Mouse (Mus musculus) limb, embryonic 10.5 days (tissue): ENCODE results near the gene Sds. TPM values are rescaled to one million over a fixed set of nuclear protein-coding genes. Genes with fewer than 3 reads are reported as not detected.
A peak's percentile ranks its signal among the peaks of the same experiment; 100 is the strongest.
"Not testable (repeated sequence)": the region's sequence is repeated elsewhere in the genome, so short reads cannot be mapped to it uniquely, and the experiment has no call there.

ENCODE experiments used
- DNase-seq: peaks from one replicate; pipeline ENCODE4 v3.0.0-alpha.2; 2017; ENCODE audit warnings: low spot score
- H3K27ac ChIP-seq: fragments of 300-500 bp; sonication (generic); 2 replicates; pipeline ENCODE4 v1.5.1; 2016; ENCODE audit warnings: mild to moderate bottlenecking
- H3K27me3 ChIP-seq: fragments of 300-500 bp; sonication (generic); 2 replicates; pipeline ENCODE4 v1.6.1; 2016; ENCODE audit warnings: low read depth, mild to moderate bottlenecking; ENCODE audit not compliant: poor library complexity, severe bottlenecking
- H3K36me3 ChIP-seq: fragments of 300-500 bp; sonication (generic); 2 replicates; pipeline ENCODE4 v1.6.1; 2016; ENCODE audit warnings: mild to moderate bottlenecking, moderate library complexity
- H3K4me1 ChIP-seq: fragments of 300-500 bp; sonication (generic); 2 replicates; pipeline ENCODE4 v1.6.1; 2016
- H3K4me3 ChIP-seq: fragments of 300-500 bp; sonication (generic); 2 replicates; pipeline ENCODE4 v1.5.1; 2016; ENCODE audit warnings: mild to moderate bottlenecking, moderate library complexity
- H3K9me3 ChIP-seq: fragments of 300-500 bp; sonication (generic); replicated peaks from 2 replicates; pipeline ENCODE4 v1.6.1; 2016; ENCODE audit warnings: mild to moderate bottlenecking
- WGBS: fragments of 180-500 bp; shearing (Covaris S2); methylation state at CpG from one replicate; pipeline ENCODE4 v1.1.7; 2016; 5-methylcytosine and 5-hydroxymethylcytosine counted together
- polyA plus RNA-seq: library from polyadenylated mRNA; unstranded; fragments of >200 nt; fragmentation: Nextera tagmentation; extraction: Ambion mirVana; gene quantifications from 2 replicates; pipeline ENCODE4 v1.2.1, GENCODE M21; 2016

The Sds gene
- polyA plus RNA-seq, 1 experiment from 2014 or later = not detected

GRCm38 (mm10) chr5:120499202-120499601 lies 22.9 kb downstream of the Sds start:
- no peak overlapping the region for H3K27ac ChIP-seq
- peaks cover 40% of the 10 kb centered on the region for H3K36me3 ChIP-seq
- no peaks in the 10 kb centered on the region for H3K9me3 ChIP-seq
- DNase-seq = no peak
- peaks cover 5% of the 10 kb centered on the region; the same call in 1 of the 2 replicates for H3K27me3 ChIP-seq
- 85% methylated on average over 4 of the region's 4 CpGs for WGBS
- H3K4me1 ChIP-seq = peaks cover 21% of the 10 kb centered on the region
- H3K4me3 ChIP-seq = no peak overlapping the region

- H3K36me3 ChIP-seq = peaks cover 31% of the 10 kb centered on the region
- not testable (repeated sequence) for H3K9me3 ChIP-seq, H3K27me3 ChIP-seq, H3K27ac ChIP-seq, H3K4me3 ChIP-seq, DNase-seq
- H3K4me1 ChIP-seq = peaks cover 26% of the 10 kb centered on the region
- WGBS = 86% methylated on average over 9 of the region's 9 CpGs
Measured at GRCm38 (mm10) chr5:120500609-120501008, 24.3 kb downstream of the Sds start.

- Histone ChIP-seq H3K4me3 (peak overlapping the region; percentile 81), H3K36me3 (peaks cover 22% of the 10 kb centered on the region), H3K9me3 (no peaks in the 10 kb centered on the region), H3K27me3 (peaks cover 5% of the 10 kb centered on the region; the same call in 1 of the 2 replicates), H3K27ac (peak overlapping the region; percentile 84; the same call in 1 of the 2 replicates), H3K4me1 (peaks cover 30% of the 10 kb centered on the region)
- DNase-seq = no peak
- 70% methylated on average over 9 of the region's 9 CpGs for WGBS
Measured at GRCm38 (mm10) chr5:120502147-120502621, 25.9 kb downstream of the Sds start.

- Histone ChIP-seq H3K36me3 (peaks cover 17% of the 10 kb centered on the region), H3K4me1 (peaks cover 30% of the 10 kb centered on the region), H3K27ac (peak overlapping the region; percentile 84), H3K27me3 (peaks cover 5% of the 10 kb centered on the region; the same call in 1 of the 2 replicates), H3K9me3 (no peaks in the 10 kb centered on the region), H3K4me3 (peak overlapping the region; percentile 81)
- no peak for DNase-seq
- WGBS = 12% methylated on average over 12 of the region's 12 CpGs
Measured at GRCm38 (mm10) chr5:120502675-120503143, 26.4 kb downstream of the Sds start.

GRCm38 (mm10) chr5:120503144-120503795 lies 26.9 kb downstream of the Sds start, which contains the start of gene Plbd2:
Gene Plbd2 (minus strand): TSS chr5:120503625.
- H3K27me3 ChIP-seq = peaks cover 5% of the 10 kb centered on the region; the same call in 1 of the 2 replicates
- peaks cover 12% of the 10 kb centered on the region for H3K36me3 ChIP-seq
- under 1% methylated on average over 48 of the region's 55 CpGs for WGBS
- H3K4me3 ChIP-seq = peak within 1 kb of the TSS; percentile 81
- peaks cover 30% of the 10 kb centered on the region for H3K4me1 ChIP-seq
- H3K27ac ChIP-seq = peak within 1 kb of the TSS; percentile 84
- DNase-seq = peak; percentile 99
- H3K9me3 ChIP-seq = no peaks in the 10 kb centered on the region

GRCm38 (mm10) chr5:120505368-120505767 lies 29.0 kb downstream of the Sds start:
- Histone ChIP-seq H3K9me3 (no peaks in the 10 kb centered on the region), H3K27me3 (peaks cover 5% of the 10 kb centered on the region; the same call in 1 of the 2 replicates), H3K4me3 (no peak overlapping the region), H3K36me3 (no peaks in the 10 kb centered on the region), H3K4me1 (peaks cover 33% of the 10 kb centered on the region), H3K27ac (peak overlapping the region; percentile 54)
- 24% methylated on average over 16 of the region's 16 CpGs for WGBS
- peak; percentile 89 for DNase-seq

- H3K4me3 ChIP-seq = no peak overlapping the region
- no peak for DNase-seq
- H3K27ac ChIP-seq = peak overlapping the region; percentile 54; the same call in 1 of the 2 replicates
- H3K9me3 ChIP-seq = no peaks in the 10 kb centered on the region
- WGBS = 70% methylated on average over 9 of the region's 9 CpGs
- H3K36me3 ChIP-seq = no peaks in the 10 kb centered on the region
- peaks cover 37% of the 10 kb centered on the region for H3K4me1 ChIP-seq
- peaks cover 5% of the 10 kb centered on the region; the same call in 1 of the 2 replicates for H3K27me3 ChIP-seq
Measured at GRCm38 (mm10) chr5:120505781-120506180, 29.5 kb downstream of the Sds start.

- WGBS = 75% methylated on average over 9 of the region's 9 CpGs
- H3K4me3 ChIP-seq = no peak overlapping the region
- H3K27me3 ChIP-seq = peaks cover 8% of the 10 kb centered on the region
- no peak for DNase-seq
- no peaks in the 10 kb centered on the region for H3K36me3 ChIP-seq
- no peaks in the 10 kb centered on the region for H3K9me3 ChIP-seq
- no peak overlapping the region for H3K27ac ChIP-seq
- peaks cover 42% of the 10 kb centered on the region for H3K4me1 ChIP-seq
Measured at GRCm38 (mm10) chr5:120506490-120506889, 30.2 kb downstream of the Sds start.

- no peak for DNase-seq
- Histone ChIP-seq H3K36me3 (no peaks in the 10 kb centered on the region), H3K27me3 (peaks cover 15% of the 10 kb centered on the region), H3K4me1 (peaks cover 38% of the 10 kb centered on the region), H3K27ac (no peak overlapping the region), H3K9me3 (no peaks in the 10 kb centered on the region), H3K4me3 (no peak overlapping the region)
- WGBS = 62% methylated on average over 4 of the region's 4 CpGs
Measured at GRCm38 (mm10) chr5:120507311-120507710, 31.0 kb downstream of the Sds start.

GRCm38 (mm10) chr5:120510982-120511642 lies 34.8 kb downstream of the Sds start, which contains the start of gene Slc8b1:
Gene Slc8b1 (plus strand): TSS chr5:120511168.
- H3K4me1 ChIP-seq = peaks cover 41% of the 10 kb centered on the region
- H3K4me3 ChIP-seq = peak within 1 kb of the TSS; percentile 60
- DNase-seq = peak; percentile 96
- H3K9me3 ChIP-seq = no peaks in the 10 kb centered on the region
- H3K27ac ChIP-seq = peak within 1 kb of the TSS; percentile 69
- WGBS = 1% methylated on average over 36 of the region's 36 CpGs
- H3K27me3 ChIP-seq = peaks cover 23% of the 10 kb centered on the region
- H3K36me3 ChIP-seq = no peaks in the 10 kb centered on the region

- DNase-seq = no peak
- peak overlapping the region; percentile 60 for H3K4me3 ChIP-seq
- peaks cover 47% of the 10 kb centered on the region for H3K4me1 ChIP-seq
Measured at GRCm38 (mm10) chr5:120511643-120512220, 35.4 kb downstream of the Sds start.

GRCm38 (mm10) chr5:120512911-120513555 lies 36.7 kb downstream of the Sds start:
- Histone ChIP-seq H3K36me3 (no peaks in the 10 kb centered on the region), H3K9me3 (no peaks in the 10 kb centered on the region), H3K4me1 (peaks cover 49% of the 10 kb centered on the region), H3K27ac (0 out of 2 replicates have a peak overlapping the region, but pooled peaks have one; percentile 25), H3K27me3 (peaks cover 23% of the 10 kb centered on the region), H3K4me3 (no peak overlapping the region)
- 40% methylated on average over 15 of the region's 15 CpGs for WGBS
- no peak for DNase-seq

More at GRCm38 (mm10) chr5:120511643-120512220, 35.4 kb downstream of the Sds start:
- 34% methylated on average over 14 of the region's 14 CpGs for WGBS
- Histone ChIP-seq H3K27me3 (peaks cover 23% of the 10 kb centered on the region), H3K36me3 (no peaks in the 10 kb centered on the region), H3K9me3 (no peaks in the 10 kb centered on the region), H3K27ac (peak overlapping the region; percentile 69; the same call in 1 of the 2 replicates)
